Mouse (Mus musculus) cerebellum, adult 2 months (tissue): ENCODE results near the gene Ankrd34a.

Source experiments
- CTCF ChIP-seq: fragments of 200-500 bp; IDR thresholded peaks from 2 replicates; pipeline ENCODE4 v1.5.1; 2011; ENCODE audit warnings: low read depth, mild to moderate bottlenecking, control low read depth, low read length, moderate library complexity, borderline replicate concordance; ENCODE audit not compliant: insufficient read depth
- POLR2A ChIP-seq: fragments of 200-500 bp; IDR thresholded peaks from 2 replicates; pipeline ENCODE4 v1.6.1; 2011; ENCODE audit warnings: low read length, control low read depth, borderline replicate concordance; ENCODE audit not compliant: insufficient read depth

GRCm38 (mm10) chr3:96547389-96547960 is 49.0 kb upstream of the Ankrd34a start:
- TF ChIP-seq CTCF: peak; percentile 81
- TF ChIP-seq POLR2A: no peak
